Mouse (Mus musculus) lung, adult 2 months (tissue): Measurements from ENCODE around the gene Tacc3.

ENCODE experiments used
- CTCF ChIP-seq: fragments of 200-500 bp; IDR thresholded peaks from 2 replicates; pipeline ENCODE4 v1.5.1; 2011; ENCODE audit warnings: mild to moderate bottlenecking, low read length, control low read depth; ENCODE audit not compliant: insufficient read depth
- POLR2A ChIP-seq: fragments of 200-500 bp; IDR thresholded peaks from 2 replicates; pipeline ENCODE4 v1.6.1; 2011; ENCODE audit warnings: low read depth, mild to moderate bottlenecking, control low read depth, low read length, borderline replicate concordance; ENCODE audit errors: extremely low read depth

- no peak for TF ChIP-seq CTCF
- no peak for TF ChIP-seq POLR2A
Observed at GRCm38 (mm10) chr5:33701832-33702231, 43.9 kb downstream of the Tacc3 start.
